Mouse (Mus musculus): ENCODE measurements at regions not wholly inside any gene's neighbourhood (a gene's known extent, or its start where the extent isn't known, plus 50 kb on each side); places are given as distances from the start of the nearest gene placed in this dataset.
"Not testable (repeated sequence)": the region's sequence is repeated elsewhere in the genome, so short reads cannot be mapped to it uniquely, and the experiment has no call there.

DNA sequence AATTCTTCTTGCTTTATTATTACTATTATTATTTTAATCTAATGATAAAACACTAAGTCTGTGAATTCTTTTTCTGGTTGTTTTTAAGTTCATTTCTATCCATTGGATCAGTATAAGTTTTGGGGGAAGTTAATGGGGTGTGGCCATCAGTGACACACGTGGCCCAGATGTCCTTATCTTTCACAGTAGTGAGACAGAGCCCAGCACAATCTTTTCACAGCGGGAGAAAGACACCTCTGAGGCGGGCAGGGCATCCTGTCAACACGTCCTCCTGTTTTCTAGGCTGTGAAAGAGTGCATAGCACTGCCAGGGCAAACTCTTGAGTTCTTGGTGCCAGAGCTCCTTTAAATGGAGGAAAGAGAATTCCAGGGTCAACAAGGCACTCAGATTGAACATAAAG lies 162.1 kb downstream of the Ifng start:
- no peak for DNase-seq (ENCODE audit: low read depth in 2 of 2, low spot score in 2 of 2)

DNA sequence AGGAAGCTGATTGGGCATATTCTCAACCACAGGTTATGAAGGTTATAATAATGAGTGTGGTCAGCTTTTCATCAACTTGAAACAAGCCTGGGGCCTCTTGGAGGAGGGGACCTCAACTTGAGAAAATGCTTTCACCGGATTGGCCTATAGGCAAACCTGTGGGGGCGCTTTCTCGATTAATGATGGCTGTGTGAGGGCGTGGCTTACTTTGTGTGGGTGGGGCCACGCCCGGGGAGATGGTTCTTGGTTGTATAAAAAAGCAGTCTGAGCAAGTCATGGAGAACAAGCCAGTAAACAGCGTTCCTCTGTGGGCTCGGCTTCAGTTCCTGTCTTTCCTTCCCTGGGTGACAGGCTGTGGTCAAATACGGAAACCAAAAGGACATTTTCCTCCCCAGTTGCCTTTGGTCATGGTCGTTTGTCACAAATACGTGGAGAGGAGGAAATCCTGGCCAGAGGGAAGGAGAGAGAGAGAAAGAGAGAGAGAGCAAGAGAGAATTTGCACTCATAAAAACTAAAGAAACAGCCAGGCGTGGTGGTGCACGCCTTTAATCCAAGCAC lies 163.1 kb downstream of the Ifng start:
- DNase-seq (ENCODE audit: low read depth in 2 of 2, low spot score in 2 of 2) = no peak

DNA sequence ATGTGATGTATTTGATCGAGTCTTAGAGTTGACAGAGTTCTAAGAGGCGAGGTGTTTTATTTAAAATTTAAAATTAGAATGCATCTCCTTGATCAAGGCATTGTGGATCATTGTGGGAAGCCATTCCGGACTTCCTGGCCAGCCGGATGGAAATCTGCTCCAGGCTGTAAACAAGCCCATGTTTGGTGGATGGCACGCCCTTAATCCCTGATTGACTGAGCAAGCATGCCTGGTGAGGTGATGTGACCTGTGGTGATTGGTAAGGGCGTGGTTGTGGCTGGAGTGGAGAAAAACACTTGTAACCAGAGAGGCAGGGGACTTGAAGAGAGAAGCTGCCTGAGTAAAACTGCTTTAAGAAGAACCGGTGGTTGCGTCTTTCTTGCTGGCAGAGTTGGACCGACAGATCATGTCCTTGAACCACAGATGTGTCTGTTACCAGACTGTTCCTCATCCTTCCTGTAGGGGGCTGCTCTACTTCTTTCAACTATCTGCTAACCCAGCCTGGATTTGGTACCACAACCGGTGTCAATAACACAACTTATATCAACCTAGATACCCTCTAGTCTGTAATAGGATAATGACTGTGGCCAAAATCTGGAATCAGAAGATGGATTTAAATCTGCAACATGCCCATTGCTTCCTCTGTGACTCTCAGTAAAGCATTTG lies 164.4 kb downstream of the Ifng start:
- peak in 1 of 2 experiments; percentile 16 for DNase-seq (ENCODE audit: low read depth in 2 of 2, low spot score in 2 of 2)

DNA sequence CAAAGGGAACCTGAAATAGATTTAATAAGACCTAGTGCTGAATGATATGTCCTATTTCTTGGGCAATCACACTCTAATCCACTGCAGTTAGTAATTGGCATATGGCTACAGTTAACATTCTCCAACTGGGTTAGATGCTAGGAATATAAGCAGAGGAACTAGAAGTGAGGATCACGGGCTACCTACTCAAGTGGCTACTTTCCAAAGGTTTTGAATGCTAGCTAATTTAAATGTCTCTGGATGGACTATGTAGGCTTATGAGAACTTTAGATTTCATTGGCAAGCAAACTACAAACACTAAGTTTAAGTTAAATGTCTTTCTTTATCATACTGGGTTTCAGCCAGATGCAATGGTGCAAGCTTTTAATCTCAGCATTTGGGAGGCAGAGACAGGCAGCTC lies 166.6 kb downstream of the Ifng start:
- no peak for DNase-seq (ENCODE audit: low read depth in 2 of 2, low spot score in 2 of 2)

DNA sequence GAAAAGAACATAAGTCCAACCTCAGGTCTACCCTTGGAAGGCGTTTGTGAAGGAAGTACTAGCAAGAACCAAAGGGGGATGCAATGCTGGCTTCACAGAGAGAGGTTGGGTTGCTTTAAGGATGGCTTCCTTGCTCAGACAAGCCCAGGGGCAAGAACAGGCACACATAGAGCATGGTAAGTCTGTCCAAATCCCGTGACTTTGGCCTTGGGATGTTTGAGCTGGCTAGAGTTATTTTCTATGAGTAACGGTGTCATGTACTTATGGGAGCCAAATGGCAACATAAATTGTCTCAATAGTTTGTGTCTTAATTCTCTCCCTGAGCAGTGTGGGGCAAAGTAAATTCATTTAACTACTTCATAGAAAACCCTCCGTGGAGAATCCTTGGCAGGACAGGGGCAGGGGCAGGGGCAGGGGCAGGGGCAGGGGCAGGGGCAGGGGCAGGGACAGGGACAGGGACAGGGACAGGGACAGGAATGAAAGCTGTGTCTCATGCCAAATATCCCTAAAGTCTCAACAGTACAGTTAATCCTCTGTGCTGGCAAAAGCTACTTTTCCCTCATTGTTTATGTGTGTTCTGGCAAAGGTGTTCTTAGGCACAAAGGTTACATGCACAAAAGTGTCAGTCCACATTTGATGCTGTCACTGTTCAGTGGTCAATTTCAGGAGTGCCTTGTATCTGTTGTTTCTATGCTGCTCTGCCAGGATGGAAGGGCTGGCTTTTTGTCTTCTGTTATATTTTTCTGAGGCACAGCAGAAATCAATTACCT lies 167.7 kb downstream of the Ifng start:
- no peak for DNase-seq (ENCODE audit: low read depth in 2 of 2, low spot score in 2 of 2)

DNA sequence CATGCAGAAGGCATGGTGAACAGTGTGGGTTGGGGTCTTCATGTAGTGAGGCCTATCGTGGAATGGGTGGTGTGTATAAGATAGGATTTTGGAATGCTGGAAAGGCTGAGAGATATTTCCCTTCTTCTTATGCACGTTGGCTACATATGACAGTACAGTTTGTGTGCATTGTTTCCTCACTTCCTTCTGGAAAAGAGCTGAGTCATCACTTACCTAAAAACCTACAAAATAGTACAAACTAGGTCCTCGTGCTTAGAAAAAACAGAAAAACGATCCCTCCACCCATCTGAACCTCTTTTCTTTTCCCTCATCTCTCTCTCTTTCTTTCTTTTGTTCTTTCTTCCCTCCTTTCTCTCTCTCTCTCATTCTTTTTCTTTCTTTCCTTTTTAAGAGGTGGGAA lies 168.3 kb downstream of the Ifng start:
- no peak for DNase-seq (ENCODE audit: low read depth in 2 of 2, low spot score in 2 of 2)

DNA sequence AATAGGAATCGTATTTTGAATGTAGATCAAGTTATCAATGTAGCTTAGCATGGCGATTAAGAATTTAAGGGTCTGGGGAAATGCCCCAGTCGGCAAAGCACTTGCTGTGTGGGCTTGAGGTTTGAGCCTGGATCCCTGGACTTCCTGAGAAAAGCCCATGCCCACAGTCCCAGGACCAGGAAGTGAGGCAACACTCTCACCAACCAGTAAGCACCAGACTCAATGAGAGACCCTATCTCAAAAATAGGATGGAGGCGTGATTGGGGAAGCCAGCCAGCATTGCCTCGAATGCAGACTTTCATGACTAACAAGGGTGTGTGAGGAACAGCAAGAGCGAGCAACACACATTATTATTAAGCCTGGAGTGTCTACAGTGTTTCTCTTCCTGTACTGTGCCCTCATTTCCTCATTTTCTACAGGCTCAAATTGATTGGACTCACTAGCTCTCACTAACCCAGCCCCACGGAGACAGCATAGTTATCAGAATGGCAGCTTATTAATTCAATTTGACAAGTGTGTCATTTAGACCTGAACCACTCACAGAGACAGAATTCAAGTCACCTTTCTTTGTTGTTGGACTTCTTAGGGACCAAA lies 170.1 kb downstream of the Ifng start:
- DNase-seq (ENCODE audit: low read depth in 2 of 2, low spot score in 2 of 2) = no peak

DNA sequence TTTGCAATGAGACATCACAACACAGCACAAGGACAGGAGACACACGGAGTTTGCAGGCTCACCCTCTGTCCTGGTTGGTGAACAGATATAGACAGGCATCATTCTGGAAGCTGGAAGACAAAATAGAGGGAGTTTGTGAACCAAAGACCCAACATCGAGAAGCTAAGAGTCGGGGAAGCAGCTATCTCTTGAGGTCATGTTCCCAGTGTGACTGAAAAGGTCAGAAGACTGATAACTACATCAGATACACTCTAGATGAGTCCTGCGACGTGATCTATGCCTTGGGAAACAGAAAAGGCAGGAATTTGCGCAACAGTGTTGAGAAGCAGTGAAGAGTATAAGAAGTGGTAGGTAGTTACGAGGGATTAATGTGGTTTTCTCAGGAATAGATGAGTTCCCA lies 171.2 kb downstream of the Ifng start:
- DNase-seq (ENCODE audit: low read depth in 2 of 2, low spot score in 2 of 2) = no peak

DNA sequence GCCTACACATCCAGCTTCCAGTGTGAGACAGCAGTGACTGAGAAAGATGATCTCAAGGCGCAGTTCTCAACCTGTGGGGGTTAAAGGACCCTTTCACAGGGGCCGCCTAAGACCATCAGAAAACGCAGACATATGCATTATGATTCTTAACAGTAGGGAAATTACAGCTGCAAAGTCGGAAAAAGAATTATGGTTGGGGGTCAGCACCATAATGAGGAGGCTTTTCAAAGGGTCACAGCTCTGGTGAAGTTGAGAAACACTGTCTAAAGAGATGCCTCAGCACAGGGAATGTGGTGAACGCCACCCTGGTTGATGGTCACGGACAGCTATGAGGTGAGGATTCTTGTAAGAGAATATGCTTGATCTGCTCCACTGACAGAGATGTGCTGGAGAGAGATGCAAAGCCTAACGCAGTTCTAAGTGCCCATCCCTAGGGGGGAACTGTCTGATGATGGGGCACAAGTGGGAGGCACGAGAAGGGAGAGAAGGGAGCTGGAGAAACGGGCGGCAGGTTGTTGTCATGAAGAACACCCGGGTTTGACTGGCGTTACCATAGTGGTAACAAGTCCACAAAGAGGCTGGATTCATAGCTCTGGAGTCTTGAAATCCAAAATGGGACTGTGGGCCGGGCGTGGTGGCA lies 172.3 kb downstream of the Ifng start:
- no peak for DNase-seq (ENCODE audit: low read depth in 2 of 2, low spot score in 2 of 2)

DNA sequence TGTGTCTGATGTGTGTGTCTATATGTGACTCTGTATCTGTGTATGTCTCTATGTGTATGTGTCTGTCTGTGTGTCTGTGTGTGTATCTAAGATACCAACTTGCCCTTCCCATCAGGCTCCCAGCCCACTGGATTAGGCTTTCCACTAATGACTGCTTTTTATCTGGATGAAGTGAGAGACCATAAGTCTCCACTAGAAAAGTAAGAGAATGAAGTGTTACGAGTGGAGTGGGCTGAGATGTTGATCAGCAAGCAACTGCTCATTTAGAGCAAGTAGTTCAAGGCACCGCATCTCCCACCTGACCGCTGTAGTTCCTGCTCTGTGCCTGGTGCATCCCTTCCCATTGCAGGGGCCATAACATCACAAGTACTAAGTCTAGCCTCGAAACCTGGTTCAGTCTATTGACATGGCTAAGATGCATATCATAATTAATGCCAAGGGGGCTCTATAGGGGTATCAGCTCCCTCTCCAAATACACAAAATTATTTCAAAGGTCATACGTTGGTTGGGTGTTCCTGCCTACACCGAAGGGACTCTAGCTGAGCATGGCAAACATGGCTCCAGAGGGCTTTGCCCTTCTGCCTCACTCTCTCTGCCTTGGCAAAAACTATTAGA lies 173.5 kb downstream of the Ifng start:
- DNase-seq (ENCODE audit: low read depth in 2 of 2, low spot score in 2 of 2) = no peak

DNA sequence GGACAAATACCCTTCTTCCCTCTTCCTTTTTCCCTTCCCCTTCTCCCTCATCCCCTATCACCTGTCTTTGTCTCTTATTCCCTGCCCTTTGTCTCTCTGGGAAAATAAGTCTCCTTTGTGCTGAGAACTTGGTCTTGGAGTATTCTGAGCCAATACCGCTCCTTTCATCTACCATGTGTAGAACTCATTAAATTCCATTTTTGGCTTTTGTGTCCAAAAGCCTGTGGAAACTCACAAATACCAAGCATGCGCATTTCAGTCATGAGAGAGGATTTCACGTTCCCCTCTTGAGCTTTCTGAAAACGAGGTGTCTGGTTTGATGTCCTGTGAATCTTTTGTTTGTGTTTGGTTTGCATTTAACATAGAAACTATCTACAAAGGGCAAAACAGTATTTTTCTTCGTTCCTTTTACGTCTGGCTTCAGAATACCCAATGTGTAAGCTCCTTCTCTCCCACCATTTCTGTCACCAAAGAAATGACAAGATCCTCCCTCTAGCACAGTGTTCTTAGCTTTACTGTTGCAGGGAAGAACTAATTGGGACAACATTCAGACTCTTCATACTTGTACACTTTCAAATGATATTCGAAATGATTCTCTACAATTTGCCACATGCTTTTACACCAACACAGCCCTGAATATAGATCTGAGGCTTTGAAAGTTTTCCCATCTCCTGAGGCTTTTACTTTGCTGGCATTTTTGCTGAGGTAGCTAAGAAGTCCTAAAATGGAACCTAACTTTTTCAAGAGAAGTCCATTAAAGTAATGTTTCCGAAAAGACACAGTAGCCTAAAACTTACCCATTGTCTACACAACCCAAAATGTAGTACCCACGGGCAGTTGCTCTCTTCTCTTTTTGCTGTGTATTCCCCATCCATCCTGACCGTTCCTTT lies 174.5 kb downstream of the Ifng start:
- no peak for DNase-seq (ENCODE audit: low read depth in 2 of 2, low spot score in 2 of 2)

DNA sequence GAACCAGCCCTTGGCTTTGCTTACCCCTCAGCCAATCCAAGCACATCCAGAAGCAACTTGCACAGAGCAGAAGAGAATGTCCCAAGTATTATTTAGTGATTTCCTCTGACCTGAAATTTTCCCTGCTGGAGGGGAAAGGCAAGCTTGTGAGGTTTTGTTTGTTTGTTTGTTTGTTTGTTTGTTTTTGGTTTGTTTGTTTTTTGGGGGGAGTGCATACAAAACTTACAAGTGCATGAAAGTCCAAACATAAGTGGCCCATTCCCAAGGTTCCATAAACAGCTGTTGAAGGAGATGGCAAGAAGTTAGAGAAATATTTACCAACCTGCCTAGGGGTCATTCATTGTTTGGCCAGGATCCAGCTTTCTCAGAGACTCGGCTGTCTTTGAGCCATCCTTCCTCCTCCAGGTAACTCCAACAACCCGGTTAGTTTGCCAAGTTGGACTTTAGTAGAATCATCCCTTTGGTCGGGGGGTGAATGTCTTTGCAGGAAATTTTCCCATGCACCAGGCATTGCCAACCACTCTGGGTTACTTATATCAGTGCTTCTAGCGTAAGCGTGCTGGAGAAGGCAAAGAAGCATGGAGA lies 175.3 kb downstream of the Ifng start:
- DNase-seq (ENCODE audit: low read depth in 2 of 2, low spot score in 2 of 2) = no peak

DNA sequence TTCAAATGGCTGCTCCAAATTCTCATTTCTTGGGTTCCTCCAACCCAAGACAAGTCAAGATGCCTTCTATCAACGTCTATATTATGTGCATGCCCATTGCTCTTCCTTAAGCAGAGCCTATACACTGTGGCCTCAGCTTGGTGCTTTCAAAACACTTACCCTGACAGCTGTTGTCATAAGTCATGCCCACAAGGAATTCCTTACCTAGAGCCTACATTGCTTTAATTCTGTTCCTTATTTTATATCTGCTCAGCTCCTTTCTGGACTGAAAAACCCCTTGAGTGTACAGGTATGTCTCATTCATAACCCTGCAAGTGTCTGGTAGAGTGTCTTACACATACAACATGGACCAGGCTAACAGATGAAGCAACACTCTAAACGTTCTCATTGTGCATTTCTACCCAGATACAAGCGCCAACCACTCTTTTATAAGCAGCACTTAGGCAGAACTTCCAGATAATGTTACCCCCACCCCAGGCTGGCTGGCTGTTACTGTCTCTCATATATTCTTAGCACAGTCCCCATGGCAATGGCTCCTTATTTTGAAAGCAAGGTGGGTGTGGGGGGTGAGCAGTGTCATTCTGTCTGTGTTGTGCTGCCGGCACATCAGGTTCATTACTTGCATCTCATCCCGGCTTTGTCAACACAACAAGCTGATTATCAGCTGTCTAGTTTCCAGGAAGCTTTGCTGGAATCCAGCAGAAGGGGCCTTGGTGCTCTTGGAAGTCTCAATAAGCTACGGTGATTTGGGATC lies 176.6 kb downstream of the Ifng start:
- DNase-seq (ENCODE audit: low read depth in 2 of 2, low spot score in 2 of 2) = no peak

DNA sequence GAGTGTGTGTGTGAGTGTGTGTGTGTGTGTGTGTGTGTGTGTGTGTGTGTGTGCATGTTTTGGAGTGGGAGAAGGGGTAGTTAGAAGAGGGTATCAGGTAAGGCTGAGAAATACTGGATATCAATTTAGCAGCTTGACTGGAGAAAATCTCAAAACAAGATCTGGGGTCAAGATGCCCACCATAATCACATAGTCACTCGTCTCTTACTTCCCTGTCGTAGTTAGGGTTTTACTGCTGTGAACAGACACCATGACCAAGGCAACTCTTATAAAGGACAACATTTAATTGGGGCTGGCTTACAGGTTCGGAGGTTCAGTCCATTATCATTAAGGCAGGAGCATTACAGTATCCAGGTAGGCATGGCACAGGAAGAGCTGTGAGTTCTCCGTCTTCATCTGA lies 177.4 kb downstream of the Ifng start:
- not testable (repeated sequence) for DNase-seq (ENCODE audit: low read depth in 2 of 2, low spot score in 2 of 2)

DNA sequence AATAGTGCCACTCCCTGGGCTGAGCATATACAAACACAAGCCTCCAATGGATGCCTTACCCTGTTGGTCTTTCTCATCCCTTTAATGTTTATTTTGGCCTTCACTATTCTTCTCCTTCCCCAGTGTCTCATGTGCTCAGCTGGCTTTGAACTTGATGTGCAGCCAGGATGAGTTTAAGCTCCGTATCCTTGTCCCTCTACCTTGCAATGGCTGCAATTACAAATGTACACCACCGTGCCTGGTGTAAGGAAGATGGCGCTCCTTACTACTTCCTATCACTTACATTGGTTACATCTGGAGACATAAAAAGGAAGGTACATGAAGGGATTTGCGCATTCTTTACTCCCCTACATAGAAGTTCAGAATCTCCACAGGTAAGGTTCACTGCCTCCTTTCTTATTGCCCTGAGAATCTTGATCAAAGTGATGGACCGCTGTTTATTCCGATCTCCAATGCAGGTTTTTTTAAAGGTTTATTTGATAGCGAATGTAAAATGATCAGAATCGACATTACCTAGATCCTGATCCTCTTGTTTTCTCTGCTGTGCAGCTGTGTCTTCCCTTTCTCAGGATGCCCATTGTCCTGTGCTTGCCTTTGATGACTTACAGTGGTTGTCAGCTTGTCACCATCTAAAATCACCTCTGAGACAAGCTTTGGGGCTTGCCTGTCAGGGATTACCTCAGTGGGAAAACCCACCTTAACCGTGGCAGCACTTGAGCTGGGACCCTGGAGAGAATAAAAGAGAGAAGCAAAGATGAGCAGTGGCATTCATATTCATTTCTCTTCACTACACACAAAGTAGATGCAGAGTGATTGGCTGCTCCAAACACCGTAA lies 178.1 kb downstream of the Ifng start:
- DNase-seq (ENCODE audit: low read depth in 2 of 2, low spot score in 2 of 2) = no peak

DNA sequence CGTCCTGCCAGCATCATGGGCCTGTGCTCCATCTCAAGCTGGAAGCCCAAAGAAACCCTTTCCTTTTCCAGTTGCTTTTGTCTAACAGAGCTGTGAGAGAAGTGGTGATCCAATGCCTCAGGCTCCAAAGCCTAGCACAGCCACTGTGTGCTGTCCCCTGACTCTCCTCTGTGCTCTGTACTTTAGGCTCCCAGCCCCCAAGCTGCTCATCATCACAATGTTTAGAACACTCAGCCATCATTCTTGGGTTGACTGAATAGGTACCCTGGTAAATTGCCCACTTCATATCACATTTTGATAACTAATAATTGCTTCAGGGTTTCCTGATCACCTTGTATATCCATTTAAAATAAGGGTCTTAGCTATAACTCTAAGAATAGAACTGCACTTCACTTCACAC lies 178.8 kb downstream of the Ifng start:
- DNase-seq (ENCODE audit: low read depth in 2 of 2, low spot score in 2 of 2) = no peak

DNA sequence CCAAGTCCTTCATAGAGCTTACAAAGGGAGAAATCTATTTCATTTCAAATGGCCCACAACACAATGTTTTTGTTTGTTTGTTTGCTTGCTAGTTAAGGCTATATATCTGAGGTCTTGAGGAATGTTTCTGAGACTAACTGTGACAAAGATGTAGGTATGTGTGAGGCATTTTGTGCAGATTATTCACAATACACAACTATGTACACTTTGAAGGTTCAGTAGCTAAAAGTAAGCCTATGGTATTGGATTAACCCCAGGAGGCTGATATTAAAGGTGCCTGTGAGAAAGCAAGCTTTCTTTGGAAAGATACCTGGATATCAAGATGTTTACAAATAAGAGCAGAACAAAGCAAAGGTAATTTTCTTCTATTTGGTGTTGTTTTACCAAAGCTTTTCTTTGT lies 179.8 kb downstream of the Ifng start:
- DNase-seq (ENCODE audit: low read depth in 2 of 2, low spot score in 2 of 2) = no peak

DNA sequence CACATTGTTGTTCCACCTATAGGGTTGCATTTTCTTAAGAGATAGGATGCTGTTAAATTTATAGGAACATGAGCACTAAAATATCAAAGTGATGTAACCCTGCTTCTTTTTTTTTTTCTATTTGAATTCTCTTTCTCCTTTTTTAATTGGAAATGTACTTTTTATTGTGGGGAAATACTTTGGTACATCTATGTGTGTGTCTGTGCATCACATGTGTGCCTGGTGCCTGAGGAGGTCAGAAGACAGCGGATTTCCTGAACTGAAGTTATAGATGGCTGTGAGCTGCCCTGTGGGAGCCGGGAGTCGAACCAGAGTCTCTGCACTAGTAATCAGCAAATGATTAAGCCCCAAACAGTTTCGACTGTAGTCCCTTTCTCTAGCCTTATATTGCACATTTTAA lies 180.7 kb downstream of the Ifng start:
- DNase-seq (ENCODE audit: low read depth in 2 of 2, low spot score in 2 of 2) = no peak
